Mouse (Mus musculus) intestine, embryonic 15.5 days (tissue): ENCODE data around the gene Klf5. TPM values are rescaled to one million over a fixed set of nuclear protein-coding genes. Genes with fewer than 3 reads are reported as not detected.
A peak's percentile ranks its signal among the peaks of the same experiment; 100 is the strongest.

ENCODE experiments used
- ATAC-seq: fragments of 200-750 bp; cut with Nextera tagmentation; 2 replicates; pipeline ENCODE4 v1.8.0; 2017; ENCODE audit warnings: moderate TSS enrichment, moderate library complexity
- H3K27ac ChIP-seq: fragments of 300-500 bp; sonication (generic); 2 replicates; pipeline ENCODE4 v1.5.1; 2015; ENCODE audit warnings: mild to moderate bottlenecking, inconsistent platforms
- H3K27me3 ChIP-seq: fragments of 300-500 bp; sonication (generic); replicated peaks from 2 replicates; pipeline ENCODE4 v1.6.1; 2015; ENCODE audit warnings: inconsistent platforms
- H3K36me3 ChIP-seq: fragments of 300-500 bp; sonication (generic); 2 replicates; pipeline ENCODE4 v1.6.1; 2015; ENCODE audit warnings: inconsistent platforms
- H3K4me1 ChIP-seq: fragments of 300-500 bp; sonication (generic); replicated peaks from 2 replicates; pipeline ENCODE4 v1.6.1; 2015; ENCODE audit warnings: inconsistent platforms
- H3K4me2 ChIP-seq: fragments of 300-500 bp; sonication (generic); replicated peaks from 2 replicates; pipeline ENCODE4 v1.6.1; 2015; ENCODE audit warnings: mild to moderate bottlenecking, inconsistent platforms
- H3K4me3 ChIP-seq: fragments of 300-500 bp; sonication (generic); replicated peaks from 2 replicates; pipeline ENCODE4 v1.5.1; 2015; ENCODE audit warnings: inconsistent platforms
- H3K9ac ChIP-seq: fragments of 300-500 bp; sonication (generic); 2 replicates; pipeline ENCODE4 v1.6.1; 2015; ENCODE audit warnings: inconsistent platforms
- H3K9me3 ChIP-seq: fragments of 300-500 bp; sonication (generic); 2 replicates; pipeline ENCODE4 v1.6.1; 2016; ENCODE audit warnings: inconsistent platforms
- WGBS: fragments of 180-500 bp; shearing (Covaris S2); methylation state at CpG from one replicate; pipeline ENCODE4 v1.1.7; 2015; 5-methylcytosine and 5-hydroxymethylcytosine counted together
- polyA plus RNA-seq: library from polyadenylated mRNA; unstranded; fragments of >200 nt; fragmentation: Nextera tagmentation; extraction: Ambion mirVana; gene quantifications from 2 replicates; pipeline ENCODE4 v1.2.1, GENCODE M21; 2015

Klf5 gene
- polyA plus RNA-seq, 1 experiment from 2014 or later = 112 TPM

GRCm38 (mm10) chr14:99354046-99354445, 55.6 kb downstream of the Klf5 start:
- no peak for ATAC-seq
- Histone ChIP-seq H3K36me3 (no peaks in the 10 kb centered on the region), H3K9ac (no peak overlapping the region), H3K27ac (no peak overlapping the region), H3K27me3 (no peaks in the 10 kb centered on the region), H3K9me3 (no peaks in the 10 kb centered on the region), H3K4me2 (no peak overlapping the region), H3K4me3 (no peak overlapping the region), H3K4me1 (no peaks in the 10 kb centered on the region)
- 92% methylated on average over 2 of the region's 2 CpGs for WGBS

GRCm38 (mm10) chr14:99354761-99355609, 56.5 kb downstream of the Klf5 start:
- H3K4me1 ChIP-seq = no peaks in the 10 kb centered on the region
- no peak for ATAC-seq
- no peaks in the 10 kb centered on the region for H3K27me3 ChIP-seq
- no peaks in the 10 kb centered on the region for H3K36me3 ChIP-seq
- H3K4me3 ChIP-seq = no peak overlapping the region
- no peaks in the 10 kb centered on the region for H3K9me3 ChIP-seq
- no peak overlapping the region for H3K27ac ChIP-seq
- no peak overlapping the region for H3K9ac ChIP-seq
- WGBS = 93% methylated on average over 10 of the region's 10 CpGs
- H3K4me2 ChIP-seq = no peak overlapping the region

- no peak overlapping the region for H3K27ac ChIP-seq
- H3K27me3 ChIP-seq = no peaks in the 10 kb centered on the region
- H3K4me2 ChIP-seq = no peak overlapping the region
- 50% methylated on average over 1 of the region's 1 CpGs for WGBS
- ATAC-seq = no peak
- no peaks in the 10 kb centered on the region for H3K9me3 ChIP-seq
- no peak overlapping the region for H3K4me3 ChIP-seq
- no peak overlapping the region for H3K9ac ChIP-seq
- H3K4me1 ChIP-seq = no peaks in the 10 kb centered on the region
- H3K36me3 ChIP-seq = no peaks in the 10 kb centered on the region
These were observed 57.0 kb downstream of the Klf5 start for GRCm38 (mm10) chr14:99355610-99355870.

GRCm38 (mm10) chr14:99362956-99363355, 64.5 kb downstream of the Klf5 start:
- no peaks in the 10 kb centered on the region for H3K27me3 ChIP-seq
- H3K9ac ChIP-seq = no peak overlapping the region
- H3K9me3 ChIP-seq = no peaks in the 10 kb centered on the region
- no peak overlapping the region for H3K4me3 ChIP-seq
- H3K27ac ChIP-seq = no peak overlapping the region; the same call in 1 of the 2 replicates
- no peak overlapping the region for H3K4me2 ChIP-seq
- WGBS = 76% methylated on average over 5 of the region's 5 CpGs
- H3K4me1 ChIP-seq = peaks cover 2% of the 10 kb centered on the region; the same call in 1 of the 2 replicates
- H3K36me3 ChIP-seq = no peaks in the 10 kb centered on the region
- ATAC-seq = no peak

DNA sequence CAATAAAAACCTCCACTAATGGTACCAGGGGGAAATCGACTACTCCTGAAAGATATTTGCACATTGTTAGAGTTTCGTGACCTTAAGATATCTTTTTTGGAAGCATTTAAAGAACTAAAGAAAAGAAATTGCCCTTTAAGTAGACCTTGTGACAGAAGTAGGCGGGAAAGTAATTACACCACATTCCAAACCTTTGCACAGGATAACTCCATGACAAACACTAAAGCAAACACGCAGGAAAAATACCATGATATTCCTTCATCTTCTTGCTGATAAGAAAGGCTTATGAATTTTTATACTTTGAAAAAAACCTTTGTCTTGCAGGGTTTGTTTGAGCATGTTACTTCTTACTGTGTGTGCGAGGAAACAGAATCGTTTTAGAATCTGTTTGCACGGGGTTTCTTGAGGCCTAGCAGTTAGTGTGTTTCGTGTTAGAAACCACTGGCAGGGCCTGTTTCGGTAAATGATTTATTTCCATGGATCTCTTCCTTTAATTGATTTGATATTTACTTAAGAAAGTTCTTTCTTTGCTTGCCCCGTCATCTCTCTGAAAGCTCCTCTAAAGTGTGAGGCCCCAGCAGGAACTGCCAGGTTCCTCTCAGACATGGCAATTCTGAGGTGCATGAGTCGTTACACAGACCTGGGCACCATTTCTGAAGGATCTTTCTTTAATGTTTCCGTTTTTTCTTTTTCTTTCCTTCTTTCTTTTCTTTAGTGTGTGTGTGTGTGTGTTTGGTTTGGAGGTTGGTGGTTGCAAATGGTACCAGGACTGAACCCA, 65.7 kb downstream of the Klf5 start:
- Histone ChIP-seq H3K4me1 (peaks cover 2% of the 10 kb centered on the region; the same call in 1 of the 2 replicates), H3K27ac (peak overlapping the region; percentile 46), H3K36me3 (no peaks in the 10 kb centered on the region), H3K9me3 (no peaks in the 10 kb centered on the region), H3K4me3 (no peak overlapping the region), H3K4me2 (no peak overlapping the region), H3K9ac (no peak overlapping the region), H3K27me3 (no peaks in the 10 kb centered on the region)
- peak; percentile 67 for ATAC-seq
- WGBS = 40% methylated on average over 12 of the region's 12 CpGs

Other genes starting within 250 kb of the Klf5 start
- 15.6 and 17.0 TPM in 2 replicates for gene Pibf1, start 199.3 kb upstream of the Klf5 start, polyA plus RNA-seq
- gene Dis3, start 198.9 kb upstream of the Klf5 start, polyA plus RNA-seq = 27.2 and 31.9 TPM in 2 replicates